Mouse (Mus musculus): ENCODE measurements around the gene Fbxl8. TPM values are rescaled to one million over a fixed set of nuclear protein-coding genes. Genes with fewer than 3 reads are reported as not detected.
A peak's percentile ranks its signal among the peaks of the same experiment; 100 is the strongest.
"Not testable (repeated sequence)": the region's sequence is repeated elsewhere in the genome, so short reads cannot be mapped to it uniquely, and the experiment has no call there.

The Fbxl8 gene
- total RNA-seq, 4 experiments from 2014 or later: 0.50 to 1.6 (median 1.1) TPM

GRCm38 (mm10) chr8:105281821-105282220 is 17.4 kb downstream of the Fbxl8 start:
- no peak for DNase-seq (ENCODE audit: low spot score in 2 of 2)

GRCm38 (mm10) chr8:105282239-105282638 is 17.8 kb downstream of the Fbxl8 start:
- no peak for DNase-seq (ENCODE audit: low spot score in 2 of 2)

GRCm38 (mm10) chr8:105283074-105283473 is 18.6 kb downstream of the Fbxl8 start:
- no peak for DNase-seq (ENCODE audit: low spot score in 2 of 2)

- no peak for DNase-seq (ENCODE audit: low spot score in 2 of 2)
These were observed 21.1 kb downstream of the Fbxl8 start for GRCm38 (mm10) chr8:105285514-105285913.

GRCm38 (mm10) chr8:105286907-105287306 is 22.5 kb downstream of the Fbxl8 start:
- DNase-seq (ENCODE audit: low spot score in 2 of 2): no peak

DNA sequence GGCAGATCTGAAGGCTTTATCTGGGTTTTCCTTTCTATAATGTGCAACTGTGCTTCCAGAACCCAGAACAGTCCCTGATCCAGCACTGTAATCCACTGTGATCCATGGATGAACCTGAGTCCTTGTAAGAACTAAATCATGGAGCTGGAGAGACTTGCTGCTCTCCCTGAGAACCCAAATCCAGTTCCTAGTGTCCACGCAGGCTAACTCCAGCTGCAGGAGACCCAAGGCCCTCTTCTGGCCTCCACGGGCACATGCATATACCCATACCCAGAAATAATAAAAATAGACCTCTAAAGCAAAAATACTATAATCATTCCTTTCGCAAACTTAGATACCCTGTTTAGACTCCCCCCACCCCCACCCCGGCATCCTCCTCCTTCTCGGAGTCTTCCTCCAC is 23.8 kb downstream of the Fbxl8 start:
- DNase-seq (ENCODE audit: low spot score in 2 of 2): no peak

GRCm38 (mm10) chr8:105288958-105289732 is 24.7 kb downstream of the Fbxl8 start:
- DNase-seq (ENCODE audit: low spot score in 2 of 2): peak; percentile 92 to 93

DNA sequence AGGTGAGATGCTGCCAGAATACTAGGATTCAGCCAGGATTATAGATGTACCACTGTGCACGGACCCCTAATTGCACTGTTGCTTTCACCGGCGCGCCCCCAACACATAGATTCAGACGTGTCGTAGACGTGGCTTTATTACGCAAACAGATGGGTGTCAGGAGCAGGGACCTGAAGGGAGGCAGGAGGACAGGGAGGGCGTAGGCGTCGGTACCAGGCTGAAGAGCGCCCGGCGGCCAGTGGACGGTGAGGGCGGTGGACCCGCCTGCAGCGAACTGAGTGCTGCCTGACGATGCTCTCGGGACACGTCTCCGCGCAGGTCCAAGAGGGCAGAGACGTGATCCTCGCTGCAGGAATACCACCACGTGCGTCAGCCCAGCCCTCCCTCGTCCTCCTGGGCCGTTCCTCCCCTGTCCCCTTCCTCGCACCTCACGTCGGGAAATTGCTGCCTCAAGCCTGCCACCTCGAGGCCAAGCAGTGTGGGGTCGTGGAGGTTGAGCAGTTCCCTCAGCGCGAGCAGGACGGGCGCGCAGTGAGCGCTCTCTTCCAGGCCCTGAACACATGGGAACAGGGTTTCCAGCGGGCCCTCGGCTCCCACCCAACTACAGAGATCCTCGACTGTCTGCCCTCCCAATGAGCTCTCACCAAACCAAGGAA is 25.5 kb downstream of the Fbxl8 start, which contains the start of gene 4931428F04Rik:
Gene 4931428F04Rik (minus strand): TSS at position 60 of the 656 bp plus-strand sequence.
- DNase-seq (ENCODE audit: low spot score in 2 of 2): peak in 1 of 2 experiments; percentile 59

GRCm38 (mm10) chr8:105290554-105291314 is 26.3 kb downstream of the Fbxl8 start:
- DNase-seq (ENCODE audit: low spot score in 2 of 2): no peak

DNA sequence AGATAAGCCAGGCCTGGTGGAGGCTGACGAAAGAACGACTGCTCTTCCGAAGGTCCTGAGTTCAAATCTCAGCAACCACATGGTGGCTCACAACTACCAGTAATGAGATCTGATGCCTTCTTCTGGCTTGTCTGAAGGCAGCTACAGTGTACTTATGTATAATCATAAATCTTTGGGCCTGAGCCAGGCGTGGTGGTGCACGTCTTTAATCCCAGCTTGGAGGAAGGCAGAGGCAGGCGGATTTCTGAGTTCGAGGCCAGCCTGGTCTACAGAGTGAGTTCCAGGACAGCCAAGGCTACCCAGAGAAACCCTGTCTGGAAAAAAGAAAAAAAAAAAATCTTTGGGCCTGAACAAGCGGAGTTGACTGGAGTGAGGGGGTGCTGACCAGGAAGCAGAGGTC is 26.9 kb downstream of the Fbxl8 start:
- DNase-seq (ENCODE audit: low spot score in 2 of 2): not testable (repeated sequence)

DNA sequence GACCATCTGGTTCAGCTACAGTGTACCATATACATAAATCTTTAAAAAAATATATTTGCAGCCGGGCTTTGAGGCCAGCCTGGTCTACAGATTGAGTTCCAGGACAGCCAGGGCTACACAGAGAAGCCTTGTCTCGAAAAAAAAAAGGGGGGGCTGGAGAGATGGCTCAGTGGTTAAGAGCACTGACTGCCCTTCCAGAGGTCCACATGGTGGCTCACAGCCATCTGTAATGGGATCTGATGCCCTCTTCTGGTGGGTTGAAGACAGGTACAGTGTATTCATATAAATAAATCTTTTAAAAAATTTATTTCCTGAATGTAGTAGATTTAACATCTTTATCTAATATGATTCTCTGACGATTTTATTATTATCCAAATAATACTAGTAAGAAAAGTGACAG is 27.4 kb downstream of the Fbxl8 start:
- DNase-seq (ENCODE audit: low spot score in 2 of 2): not testable (repeated sequence)

GRCm38 (mm10) chr8:105292471-105292870 is 28.0 kb downstream of the Fbxl8 start:
- no peak for DNase-seq (ENCODE audit: low spot score in 2 of 2)

DNA sequence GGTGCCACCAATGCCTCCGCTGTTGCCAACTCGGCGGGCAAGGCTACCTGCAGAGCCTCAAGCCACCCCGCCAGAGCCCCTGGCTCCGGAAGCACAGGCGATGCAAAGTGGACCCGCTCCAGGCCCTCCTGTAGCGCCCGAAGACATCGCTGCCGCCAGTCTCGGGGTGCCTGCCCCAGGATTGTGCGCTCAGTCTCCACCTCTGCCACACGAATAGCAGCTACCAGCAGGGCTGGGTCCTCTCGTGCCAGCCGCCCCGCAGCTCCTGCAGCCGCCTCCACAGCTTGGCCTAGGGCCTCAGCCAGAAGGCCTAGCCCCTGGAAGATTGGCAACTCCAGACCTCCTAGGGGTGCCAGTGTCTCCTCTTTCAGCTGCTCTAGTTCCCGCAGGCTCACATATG is 29.0 kb downstream of the Fbxl8 start:
- no peak for DNase-seq (ENCODE audit: low spot score in 2 of 2)

- no peak for DNase-seq (ENCODE audit: low spot score in 2 of 2)
These were observed 30.3 kb downstream of the Fbxl8 start for GRCm38 (mm10) chr8:105294776-105295175.

DNA sequence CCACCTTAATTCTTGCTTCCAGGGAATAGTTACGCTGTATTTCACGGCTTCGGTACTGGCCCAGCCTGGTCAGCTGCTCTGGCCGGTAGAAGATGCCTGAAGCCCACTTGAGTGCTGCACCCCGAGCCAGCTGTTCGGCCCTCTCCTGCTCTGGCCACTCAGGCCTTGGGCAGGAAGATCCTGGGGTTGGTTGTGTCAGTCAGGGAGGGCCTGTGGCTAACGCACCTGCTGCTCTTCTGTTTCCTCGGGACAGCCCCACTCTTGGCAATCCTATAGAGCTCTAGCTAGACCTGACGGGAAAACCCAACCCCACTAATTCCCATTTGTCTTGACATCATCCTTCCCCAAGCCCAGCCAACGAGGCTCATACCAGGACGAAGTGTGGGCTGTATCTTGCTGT is 30.8 kb downstream of the Fbxl8 start:
- no peak for DNase-seq (ENCODE audit: low spot score in 2 of 2)

DNA sequence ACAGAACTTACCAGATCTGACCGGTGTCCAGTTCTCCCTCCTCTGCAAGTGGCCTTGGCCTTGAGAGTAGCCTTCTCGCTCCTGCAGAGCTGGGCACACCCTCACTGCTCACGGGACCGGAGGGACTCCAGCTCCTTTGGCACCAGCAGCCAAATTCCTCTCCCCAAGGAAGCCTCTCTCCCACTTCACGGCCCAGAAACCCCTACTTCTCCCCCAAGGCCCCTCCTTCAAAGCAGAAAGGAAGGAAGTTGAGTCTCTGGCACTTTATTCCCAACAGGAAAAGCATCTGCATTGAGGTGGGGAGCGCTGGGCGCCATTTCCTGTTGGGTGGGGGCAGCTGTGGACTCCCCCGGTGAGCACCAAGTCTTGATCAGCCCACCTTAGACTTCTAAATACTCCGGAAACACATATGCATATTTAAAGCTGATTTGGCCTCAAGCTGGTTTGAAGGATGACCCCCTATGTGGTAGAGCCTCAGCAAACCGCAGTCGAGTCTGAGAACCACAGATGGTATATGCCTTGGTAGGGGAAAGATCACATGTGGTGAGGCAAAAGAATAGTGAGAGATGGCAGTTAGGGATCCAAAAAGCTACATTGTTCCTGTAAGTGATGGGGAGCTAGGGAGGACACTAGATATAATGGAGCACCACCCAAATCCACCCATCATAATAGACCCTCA is 31.6 kb downstream of the Fbxl8 start, which contains the start of gene Exoc3l:
Gene Exoc3l (minus strand): TSS at position 207 of the 679 bp plus-strand sequence.
- no peak for DNase-seq (ENCODE audit: low spot score in 2 of 2)

GRCm38 (mm10) chr8:105297511-105298192 is 33.2 kb downstream of the Fbxl8 start, which contains the start of gene E2f4:
Gene E2f4 (plus strand): TSS chr8:105297663.
- peak; percentile 72 to 90 for DNase-seq (ENCODE audit: low spot score in 2 of 2)

GRCm38 (mm10) chr8:105298351-105299252 is 34.2 kb downstream of the Fbxl8 start:
- no peak for DNase-seq (ENCODE audit: low spot score in 2 of 2)

DNA sequence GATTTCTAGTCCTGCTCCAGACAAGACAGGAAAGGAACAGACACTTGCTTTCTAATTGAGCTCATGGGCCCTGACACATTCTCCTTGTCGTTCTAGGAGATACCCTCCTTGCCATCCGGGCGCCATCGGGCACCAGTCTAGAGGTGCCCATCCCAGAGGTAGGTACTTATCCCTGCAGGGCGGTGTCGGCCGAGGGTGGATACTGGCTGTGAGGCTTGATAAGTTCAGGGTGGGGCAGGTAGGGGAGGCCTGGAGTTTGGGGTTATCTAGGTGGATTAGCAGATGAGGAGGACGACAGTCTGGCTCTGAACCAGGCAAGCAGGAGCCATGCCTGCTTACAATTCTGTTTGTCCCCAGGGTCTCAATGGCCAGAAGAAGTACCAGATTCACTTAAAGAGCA is 35.5 kb downstream of the Fbxl8 start:
- DNase-seq (ENCODE audit: low spot score in 2 of 2): no peak

DNA sequence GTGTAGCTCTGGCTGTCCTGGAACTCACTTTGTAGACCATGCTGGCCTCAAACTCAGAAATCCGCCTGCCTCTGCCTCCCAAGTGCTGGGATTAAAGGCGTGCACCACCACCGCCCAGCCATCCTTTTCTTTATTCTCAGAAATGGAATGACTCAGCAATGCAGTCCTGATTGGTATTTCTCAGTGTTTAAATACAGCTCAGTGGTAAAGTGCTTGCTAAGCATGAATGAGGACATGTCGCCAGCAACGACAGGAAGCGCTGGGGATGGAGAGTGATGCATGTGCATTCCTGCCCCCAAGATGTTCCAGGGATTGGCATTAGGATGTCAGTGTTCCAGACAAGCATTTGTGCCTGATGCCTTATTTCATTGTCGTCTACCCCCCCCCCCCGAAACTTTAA is 38.9 kb downstream of the Fbxl8 start:
- DNase-seq (ENCODE audit: low spot score in 2 of 2): no peak

Measured in left cerebral cortex, adult 8-10 months (tissue).